Mouse (Mus musculus) hindbrain, embryonic 16.5 days (tissue): ENCODE measurements around the gene Capn3. TPM values are rescaled to one million over a fixed set of nuclear protein-coding genes. Genes with fewer than 3 reads are reported as not detected.

ENCODE experiments used
- ATAC-seq: fragments of 200-750 bp; cut with Nextera tagmentation; 2 replicates; pipeline ENCODE4 v1.8.0; 2017; ENCODE audit warnings: moderate TSS enrichment, moderate library complexity
- H3K27ac ChIP-seq: fragments of 300-500 bp; sonication (generic); 2 replicates; pipeline ENCODE4 v1.5.1; 2014; ENCODE audit warnings: low read depth, mild to moderate bottlenecking, control low read depth, low read length, moderate library complexity
- H3K27me3 ChIP-seq: fragments of 300-500 bp; sonication (generic); replicated peaks from 2 replicates; pipeline ENCODE4 v1.6.1; 2014; ENCODE audit warnings: low read length; ENCODE audit not compliant: control insufficient read depth, insufficient read depth
- H3K36me3 ChIP-seq: fragments of 300-500 bp; sonication (generic); 2 replicates; pipeline ENCODE4 v1.6.1; 2014; ENCODE audit warnings: mild to moderate bottlenecking, low read length, moderate library complexity, mixed read lengths; ENCODE audit not compliant: control insufficient read depth, insufficient read depth
- H3K4me1 ChIP-seq: fragments of 300-500 bp; sonication (generic); 2 replicates; pipeline ENCODE4 v1.6.1; 2014; ENCODE audit warnings: low read depth, low read length; ENCODE audit not compliant: control insufficient read depth, insufficient read depth
- H3K4me2 ChIP-seq: fragments of 300-500 bp; sonication (generic); 2 replicates; pipeline ENCODE4 v1.6.1; 2014; ENCODE audit warnings: mild to moderate bottlenecking, low read length, control low read depth, moderate library complexity
- H3K4me3 ChIP-seq: fragments of 300-500 bp; sonication (generic); 2 replicates; pipeline ENCODE4 v1.5.1; 2014; ENCODE audit warnings: mild to moderate bottlenecking, low read length, control low read depth, moderate library complexity
- H3K9ac ChIP-seq: fragments of 300-500 bp; sonication (generic); 2 replicates; pipeline ENCODE4 v1.6.1; 2014; ENCODE audit warnings: low read depth, mild to moderate bottlenecking, control low read depth, low read length, moderate library complexity
- H3K9me3 ChIP-seq: fragments of 300-500 bp; sonication (generic); 2 replicates; pipeline ENCODE4 v1.6.1; 2014; ENCODE audit warnings: mild to moderate bottlenecking, low read length, moderate library complexity; ENCODE audit not compliant: control insufficient read depth
- WGBS: fragments of 180-500 bp; shearing (Covaris S2); extraction: QIAGEN DNeasy Blood & Tissue Kit; methylation state at CpG from one replicate; pipeline ENCODE4 v1.1.7; 2014; 5-methylcytosine and 5-hydroxymethylcytosine counted together
- polyA plus RNA-seq: library from polyadenylated mRNA; unstranded; fragments of >200 nt; fragmentation: Nextera tagmentation; extraction: Ambion mirVana; gene quantifications from 2 replicates; pipeline ENCODE4 v1.2.1, GENCODE M21; 2015

Gene Capn3
- polyA plus RNA-seq: 0.54 and 0.79 TPM in 2 replicates

DNA sequence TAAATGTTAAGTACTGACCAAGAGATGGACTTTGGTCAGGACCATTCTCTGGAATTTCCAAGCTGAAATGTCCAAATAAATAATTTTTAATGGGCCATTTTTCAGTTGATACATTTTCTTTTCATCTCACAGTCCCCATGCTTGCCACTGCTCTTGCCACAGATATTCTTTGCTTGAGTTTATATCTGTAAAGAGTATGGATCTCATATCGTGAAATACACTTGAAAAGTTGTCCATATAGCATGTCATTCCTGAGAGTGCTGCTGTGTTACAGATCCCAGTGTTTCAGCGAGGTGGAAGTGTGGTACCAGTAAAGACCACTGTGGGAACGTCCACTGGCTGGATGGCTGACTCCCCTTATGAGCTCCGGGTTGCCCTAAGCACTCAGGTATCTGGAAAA, at the start of gene Capn3:
Gene Capn3 (plus strand): TSS at position 301 of the 400 bp plus-strand sequence.
- no peaks in the 10 kb centered on the region for H3K4me1 ChIP-seq
- no peak for ATAC-seq
- no peaks in the 10 kb centered on the region for H3K27me3 ChIP-seq
- no peak within 1 kb of the TSS for H3K9ac ChIP-seq
- no peak within 1 kb of the TSS for H3K4me2 ChIP-seq
- no peak within 1 kb of the TSS for H3K4me3 ChIP-seq
- no peaks in the 10 kb centered on the region for H3K9me3 ChIP-seq
- 86% methylated on average over 4 of the region's 4 CpGs for WGBS
- no peaks in the 10 kb centered on the region for H3K36me3 ChIP-seq
- no peak within 1 kb of the TSS for H3K27ac ChIP-seq

DNA sequence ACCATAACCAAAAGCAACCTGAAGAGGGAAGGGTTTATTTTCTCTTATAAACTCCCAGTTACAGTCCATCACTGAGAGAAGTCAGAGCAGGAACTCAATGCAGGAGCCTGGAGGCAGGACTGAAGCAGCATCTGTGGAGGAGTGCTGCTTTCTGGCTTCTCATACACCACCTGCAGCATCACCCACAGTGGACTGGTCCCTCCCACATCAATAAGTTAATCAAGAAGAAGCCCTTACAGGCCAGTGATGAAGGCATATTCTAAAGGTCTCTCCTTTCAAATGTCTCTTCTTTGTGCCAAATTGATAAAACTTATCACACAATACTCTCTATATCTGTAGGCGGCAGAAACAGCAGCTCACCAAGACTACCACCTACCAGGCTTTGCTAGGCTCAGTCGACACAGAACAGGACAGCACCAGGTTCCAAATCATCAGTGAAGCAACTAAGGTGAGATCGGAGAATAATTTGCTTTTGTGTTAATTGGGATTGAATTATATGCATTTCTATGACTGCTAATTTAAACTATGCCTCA, 44.7 kb upstream of the Capn3 start:
- no peak overlapping the region for H3K4me3 ChIP-seq
- H3K27ac ChIP-seq: no peak overlapping the region
- peaks cover 3% of the 10 kb centered on the region; the same call in 1 of the 2 replicates for H3K36me3 ChIP-seq
- H3K9me3 ChIP-seq: no peaks in the 10 kb centered on the region
- no peak overlapping the region for H3K4me2 ChIP-seq
- ATAC-seq: no peak
- H3K27me3 ChIP-seq: no peaks in the 10 kb centered on the region
- no peak overlapping the region for H3K9ac ChIP-seq
- WGBS: 94% methylated on average over 3 of the region's 3 CpGs
- H3K4me1 ChIP-seq: no peaks in the 10 kb centered on the region

DNA sequence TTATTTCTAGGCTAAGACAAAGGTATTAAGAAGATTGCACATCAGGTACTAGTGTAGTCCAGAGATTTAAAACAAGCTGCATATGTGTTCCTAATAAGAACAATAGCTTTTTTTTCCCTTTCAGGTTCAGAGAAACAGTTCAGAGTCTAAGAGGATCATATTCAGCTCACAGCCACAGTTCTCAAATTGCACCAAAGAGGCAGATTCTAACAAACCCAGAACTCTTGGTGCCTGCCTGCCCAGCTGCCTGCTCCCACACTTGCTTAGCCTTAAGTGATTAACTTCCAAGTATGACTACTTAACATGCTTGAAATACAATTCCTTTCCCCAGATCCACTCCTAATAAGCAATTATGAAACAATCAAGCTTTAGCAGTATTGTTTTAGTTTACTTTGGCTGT, 41.7 kb upstream of the Capn3 start:
- Histone ChIP-seq H3K27ac (no peak overlapping the region), H3K9me3 (no peaks in the 10 kb centered on the region), H3K27me3 (no peaks in the 10 kb centered on the region), H3K4me2 (no peak overlapping the region), H3K4me1 (no peaks in the 10 kb centered on the region), H3K9ac (no peak overlapping the region), H3K36me3 (peaks cover 3% of the 10 kb centered on the region; the same call in 1 of the 2 replicates), H3K4me3 (no peak overlapping the region)
- no peak for ATAC-seq

DNA sequence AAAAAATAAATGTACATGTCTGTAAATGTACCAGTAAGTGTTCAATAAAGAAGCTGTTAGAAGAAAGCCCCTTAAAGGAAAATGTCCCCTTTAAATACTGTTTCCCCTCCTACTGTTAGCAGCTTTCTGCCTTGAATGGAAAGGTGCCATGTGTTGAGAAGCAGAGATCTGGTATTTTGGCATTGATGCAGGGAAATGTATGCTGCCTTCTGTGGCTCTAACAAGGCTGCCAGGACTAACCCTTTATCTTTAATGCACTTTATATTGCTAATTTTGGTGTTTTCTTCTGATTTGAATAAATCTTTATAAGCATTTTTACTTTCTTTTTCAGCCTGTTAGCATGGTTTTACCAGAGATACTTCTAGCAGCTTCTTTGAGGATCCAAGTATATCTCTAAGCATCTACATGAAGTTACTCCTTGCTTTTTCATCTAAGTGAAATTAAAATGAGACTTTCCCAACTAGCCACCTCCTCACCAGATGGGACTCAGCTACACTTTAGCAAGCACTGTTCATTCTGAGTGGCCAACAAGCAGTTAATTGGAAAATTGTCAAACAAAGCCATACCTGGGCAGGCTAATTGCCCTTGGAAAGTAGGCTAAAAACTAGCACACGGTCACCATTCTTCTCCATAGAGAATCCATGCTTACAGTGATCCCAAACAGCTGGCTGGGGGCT, 40.9 kb upstream of the Capn3 start:
- no peak overlapping the region for H3K27ac ChIP-seq
- WGBS: 62% methylated on average over 1 of the region's 1 CpGs
- H3K4me2 ChIP-seq: no peak overlapping the region
- no peaks in the 10 kb centered on the region for H3K9me3 ChIP-seq
- no peak overlapping the region for H3K4me3 ChIP-seq
- H3K36me3 ChIP-seq: peaks cover 3% of the 10 kb centered on the region; the same call in 1 of the 2 replicates
- no peaks in the 10 kb centered on the region for H3K27me3 ChIP-seq
- H3K9ac ChIP-seq: no peak overlapping the region
- ATAC-seq: no peak
- H3K4me1 ChIP-seq: no peaks in the 10 kb centered on the region

DNA sequence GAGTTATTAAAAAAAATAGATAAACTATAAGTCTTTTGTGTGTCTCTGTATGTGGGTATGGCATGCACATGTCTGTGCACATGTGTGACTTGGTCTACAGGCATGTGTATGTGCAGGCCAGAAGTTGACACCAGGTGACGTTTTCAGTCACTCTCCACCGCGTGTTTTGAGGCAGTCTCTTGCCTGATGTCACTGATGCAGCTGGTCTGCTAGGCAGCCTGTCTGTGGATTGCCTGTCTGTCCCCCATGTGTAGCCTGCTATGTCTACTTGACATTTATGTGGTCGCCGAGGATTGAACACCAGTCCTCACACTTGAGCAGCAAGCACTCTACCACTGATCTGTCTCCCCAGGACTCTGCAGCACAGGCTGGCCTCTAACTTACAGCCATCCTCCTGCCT, 31.4 kb upstream of the Capn3 start:
- Histone ChIP-seq H3K4me1 (no peaks in the 10 kb centered on the region), H3K4me2 (no peak overlapping the region), H3K27me3 (no peaks in the 10 kb centered on the region), H3K4me3 (no peak overlapping the region), H3K9me3 (no peaks in the 10 kb centered on the region), H3K36me3 (no peaks in the 10 kb centered on the region), H3K9ac (no peak overlapping the region; the same call in 1 of the 2 replicates), H3K27ac (no peak overlapping the region)
- no peak for ATAC-seq
- WGBS: 93% methylated on average over 5 of the region's 5 CpGs

DNA sequence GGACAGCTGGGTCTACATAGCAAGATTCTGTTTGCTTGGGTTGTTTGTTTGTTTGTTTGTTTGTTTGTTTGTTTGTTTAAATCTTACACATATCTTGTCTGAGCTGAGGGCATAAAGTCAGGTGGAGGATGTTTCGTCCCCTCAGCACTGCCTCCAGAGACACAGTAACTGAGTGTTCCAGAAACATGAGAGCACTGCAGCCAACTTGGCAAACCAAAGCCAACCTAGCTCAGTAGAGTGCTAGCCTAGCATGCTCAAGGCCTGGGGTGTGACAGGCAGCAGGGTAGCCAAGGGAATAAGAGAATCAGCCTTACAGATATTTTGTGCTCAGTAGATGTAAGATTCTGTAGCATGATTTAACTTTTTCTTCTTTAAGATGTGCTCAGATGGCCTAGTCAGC, 11.3 kb upstream of the Capn3 start:
- no peak for ATAC-seq
- Histone ChIP-seq H3K9me3 (no peaks in the 10 kb centered on the region), H3K27ac (no peak overlapping the region), H3K4me3 (no peak overlapping the region), H3K36me3 (no peaks in the 10 kb centered on the region), H3K9ac (no peak overlapping the region), H3K27me3 (no peaks in the 10 kb centered on the region), H3K4me2 (no peak overlapping the region), H3K4me1 (no peaks in the 10 kb centered on the region)
- WGBS: 94% methylated on average over 1 of the region's 1 CpGs

DNA sequence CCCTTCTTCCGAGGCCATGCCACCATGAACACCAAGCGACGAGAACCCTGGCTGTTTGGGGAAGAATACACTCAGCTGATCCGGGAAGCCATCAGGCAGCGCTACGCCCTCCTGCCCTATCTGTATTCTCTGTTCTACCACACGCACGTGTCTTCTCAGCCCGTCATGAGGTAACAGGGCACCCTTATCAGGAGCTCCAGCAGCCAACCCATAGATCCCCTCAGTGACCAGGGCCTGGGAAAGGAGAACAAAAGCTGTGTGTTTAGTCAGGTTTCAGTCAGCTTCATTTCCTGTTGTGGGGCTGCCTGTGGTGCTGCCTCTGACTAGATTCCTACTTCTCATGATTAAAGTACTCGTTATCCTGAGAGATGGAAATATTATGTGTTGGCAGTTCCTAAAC, 9.4 kb upstream of the Capn3 start:
- Histone ChIP-seq H3K9ac (no peak overlapping the region), H3K27me3 (no peaks in the 10 kb centered on the region), H3K4me2 (no peak overlapping the region), H3K27ac (no peak overlapping the region), H3K4me1 (no peaks in the 10 kb centered on the region), H3K4me3 (no peak overlapping the region), H3K36me3 (no peaks in the 10 kb centered on the region), H3K9me3 (no peaks in the 10 kb centered on the region)
- ATAC-seq: no peak
- WGBS: 79% methylated on average over 10 of the region's 10 CpGs

DNA sequence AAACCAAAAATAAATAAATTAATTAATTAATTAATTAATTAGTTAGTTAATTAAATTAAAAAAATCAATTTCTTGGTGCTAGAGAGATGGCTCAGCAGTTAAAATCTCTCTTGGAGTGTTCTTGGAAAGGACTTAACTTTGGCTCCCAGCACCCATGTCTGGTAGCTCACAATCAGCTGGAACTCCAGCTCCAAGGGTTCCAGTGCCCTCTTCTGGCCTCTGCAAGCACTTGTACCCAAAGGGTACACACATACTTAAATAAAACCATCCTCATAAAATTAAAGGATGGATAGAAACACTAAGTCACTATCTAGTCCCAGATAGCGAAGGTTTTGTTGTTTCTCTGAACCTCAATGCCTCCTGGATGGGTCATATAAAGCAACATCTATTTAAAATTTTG, 8.5 kb upstream of the Capn3 start:
- 90% methylated on average over 1 of the region's 1 CpGs for WGBS
- ATAC-seq: no peak
- Histone ChIP-seq H3K9me3 (no peaks in the 10 kb centered on the region), H3K36me3 (no peaks in the 10 kb centered on the region), H3K27ac (no peak overlapping the region), H3K4me2 (no peak overlapping the region), H3K4me1 (no peaks in the 10 kb centered on the region), H3K9ac (no peak overlapping the region), H3K4me3 (no peak overlapping the region), H3K27me3 (no peaks in the 10 kb centered on the region)

DNA sequence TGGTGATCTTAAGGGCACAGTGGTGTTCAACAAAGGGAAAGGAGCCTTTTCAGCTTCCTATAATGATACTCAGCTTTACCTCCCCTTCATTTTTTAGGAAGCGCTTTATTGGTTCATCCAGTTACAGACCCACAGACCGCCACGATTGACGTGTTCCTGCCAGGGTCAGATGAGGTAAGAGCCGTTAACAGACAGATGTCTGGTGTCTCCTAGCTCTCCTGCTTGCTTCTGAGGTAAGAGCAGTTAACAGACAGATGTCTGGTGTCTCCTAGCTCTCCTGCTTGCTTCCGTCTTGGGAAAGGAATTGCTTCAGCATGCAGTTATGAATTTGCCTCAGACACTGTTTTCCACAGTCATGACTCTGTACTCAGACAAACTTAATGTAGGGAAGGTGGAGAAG, 5.1 kb upstream of the Capn3 start:
- ATAC-seq: no peak
- Histone ChIP-seq H3K4me3 (no peak overlapping the region), H3K9ac (no peak overlapping the region), H3K36me3 (no peaks in the 10 kb centered on the region), H3K27ac (no peak overlapping the region), H3K4me1 (no peaks in the 10 kb centered on the region), H3K9me3 (no peaks in the 10 kb centered on the region), H3K27me3 (no peaks in the 10 kb centered on the region), H3K4me2 (no peak overlapping the region)
- 73% methylated on average over 6 of the region's 6 CpGs for WGBS
